Mouse (Mus musculus): ENCODE measurements at regions not wholly inside any gene's neighbourhood (a gene's known extent, or its start where the extent isn't known, plus 50 kb on each side); places are given as distances from the start of the nearest gene placed in this dataset.

DNA sequence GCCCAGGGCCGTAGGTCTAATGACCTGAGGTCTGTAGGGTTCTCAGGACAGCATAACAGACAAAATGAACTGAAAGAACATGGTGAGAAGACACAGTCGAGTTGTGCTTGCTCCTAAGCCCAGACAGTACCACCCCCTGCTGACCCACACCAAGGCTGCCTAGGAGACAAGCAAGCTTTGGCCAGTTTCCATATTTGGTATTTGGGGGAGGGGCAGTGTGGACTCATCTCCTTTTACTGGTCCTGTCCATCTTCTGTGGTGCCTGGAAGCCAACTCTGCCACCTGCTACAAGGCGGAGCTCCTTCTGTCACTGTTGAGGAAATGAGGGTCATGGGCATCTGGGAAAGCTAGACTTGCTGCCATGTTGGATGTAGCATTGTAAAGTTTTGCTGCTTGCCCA is 68.9 kb downstream of the Tex29 start:
- no peak for DNase-seq

DNA sequence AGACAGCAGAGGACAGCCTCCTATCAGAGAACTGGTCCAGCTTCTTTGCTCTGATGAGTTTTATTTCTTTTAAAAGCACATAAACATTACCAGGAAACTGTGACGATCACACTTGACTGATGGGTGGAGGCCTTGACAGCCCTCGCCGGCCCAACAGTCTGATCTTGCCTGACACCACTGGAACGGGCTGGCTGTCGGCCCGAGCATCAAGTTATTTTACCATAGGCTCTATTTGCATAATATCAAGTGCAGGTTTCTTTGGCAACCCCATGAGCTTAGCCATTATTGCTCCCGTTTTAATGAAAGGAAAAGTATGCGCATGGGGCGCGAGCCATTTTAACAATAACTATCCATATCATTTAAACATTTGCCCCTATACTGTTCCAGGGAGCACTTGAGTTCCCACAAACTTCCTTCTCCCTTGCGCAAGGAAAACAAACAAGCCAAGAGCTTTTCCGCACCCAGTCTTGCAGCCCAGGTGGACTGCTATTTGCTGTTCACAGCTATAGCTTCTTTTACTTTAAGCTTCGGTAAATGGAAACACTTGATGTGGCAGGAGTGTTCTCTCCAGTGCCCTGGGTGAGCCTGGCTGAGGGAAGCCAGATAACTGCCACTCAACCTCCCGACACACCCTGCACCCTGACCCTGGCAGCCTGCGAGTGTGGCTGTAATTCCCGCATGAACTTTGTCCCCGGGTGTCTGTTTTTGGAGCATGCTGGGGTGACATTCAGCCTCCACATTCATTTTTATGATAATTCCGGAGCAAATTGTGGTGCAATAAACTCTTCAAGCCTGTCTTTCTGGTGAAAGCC is 71.6 kb downstream of the Tex29 start:
- DNase-seq = no peak

DNA sequence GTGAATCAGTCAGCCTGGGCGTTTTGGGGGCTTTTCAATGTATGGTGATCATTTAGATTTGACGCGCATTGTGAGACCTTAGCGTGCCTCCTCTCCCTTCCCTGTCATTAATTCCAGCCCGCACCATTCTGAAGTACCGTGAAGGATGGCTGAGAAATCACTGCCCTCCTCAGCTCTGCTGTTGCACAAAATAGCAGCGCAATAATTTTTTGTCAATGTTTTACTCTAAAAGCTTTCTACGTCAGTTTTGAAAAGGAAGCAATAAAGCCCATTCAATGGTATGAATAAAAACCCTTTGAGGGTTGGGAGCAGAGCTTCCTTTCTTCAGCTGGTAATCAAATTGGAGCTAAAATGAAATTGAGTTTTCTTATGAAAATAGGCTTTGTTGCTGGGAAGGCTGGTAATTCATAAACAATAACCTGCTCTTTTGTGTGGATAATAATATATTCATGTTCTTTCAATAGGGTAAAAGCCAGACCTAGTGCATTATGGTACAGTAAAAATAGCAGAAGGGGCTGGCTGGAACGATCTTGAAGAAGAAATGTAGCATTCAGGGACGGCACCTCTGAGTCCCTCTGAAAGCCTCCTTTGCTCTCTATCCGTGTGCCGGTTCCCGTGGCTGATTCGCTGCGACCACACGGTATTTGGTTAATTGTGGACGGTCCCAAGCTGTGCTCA is 72.3 kb downstream of the Tex29 start:
- DNase-seq = no peak

- no peak for DNase-seq
Measured at GRCm38 (mm10) chr8:11913129-11913900, 73.0 kb downstream of the Tex29 start.

DNA sequence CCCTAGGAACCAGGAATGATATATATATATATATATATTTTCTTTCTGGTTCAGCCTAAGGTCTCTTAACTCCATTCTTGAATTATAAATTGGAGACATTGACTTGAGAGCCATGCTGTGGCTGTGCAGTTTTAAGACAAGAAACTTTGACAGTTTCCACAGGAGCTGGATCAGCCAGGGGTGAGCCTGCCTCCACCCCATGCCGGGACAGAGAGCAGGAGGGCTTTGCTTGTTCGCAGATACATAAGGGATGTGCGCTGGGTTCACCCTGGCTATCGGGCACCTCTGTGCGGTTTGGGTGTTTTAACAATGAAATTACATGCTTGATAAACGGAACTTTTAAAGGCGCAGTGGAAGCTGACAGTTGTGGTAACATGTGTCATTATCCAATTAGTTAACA is 73.9 kb downstream of the Tex29 start:
- no peak for DNase-seq

DNA sequence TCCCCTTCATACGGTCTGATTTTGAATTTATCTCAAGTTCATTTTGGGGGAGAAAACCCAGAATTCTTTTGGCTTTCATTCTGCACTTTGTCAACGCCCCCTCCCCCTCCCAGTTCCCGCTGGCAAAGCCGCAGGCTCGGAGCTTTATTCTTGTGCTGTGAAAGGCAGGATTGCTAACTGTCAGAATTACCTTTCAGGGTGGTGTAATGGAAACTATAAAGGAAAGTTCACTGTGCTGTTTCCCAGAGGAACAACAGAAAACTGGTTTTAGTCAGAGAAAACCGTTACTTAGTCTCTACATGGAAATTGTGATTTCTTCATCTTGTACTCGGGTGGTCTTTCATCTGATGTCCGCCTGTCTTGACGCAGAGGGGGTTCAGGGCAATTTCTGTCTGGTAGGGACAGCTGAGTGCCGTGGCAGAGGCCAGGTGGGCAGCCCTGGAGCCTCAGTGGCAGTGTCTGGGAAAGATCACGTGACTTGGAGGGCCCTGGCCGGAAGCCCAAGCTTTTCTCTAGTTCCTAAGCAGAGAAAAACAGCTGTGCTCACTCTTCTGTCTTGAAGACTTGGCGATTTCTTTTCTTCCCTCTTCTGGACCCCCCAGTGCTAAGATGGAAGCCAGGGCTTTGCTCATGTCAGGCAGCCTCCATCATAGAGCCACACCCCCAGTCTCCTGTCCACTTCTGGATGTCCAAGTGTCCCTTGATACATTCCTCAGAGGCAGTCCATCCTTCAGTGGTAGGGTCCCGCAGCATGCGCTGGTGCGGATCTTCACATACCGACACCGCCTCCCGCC is 74.6 kb downstream of the Tex29 start:
- no peak for DNase-seq

DNA sequence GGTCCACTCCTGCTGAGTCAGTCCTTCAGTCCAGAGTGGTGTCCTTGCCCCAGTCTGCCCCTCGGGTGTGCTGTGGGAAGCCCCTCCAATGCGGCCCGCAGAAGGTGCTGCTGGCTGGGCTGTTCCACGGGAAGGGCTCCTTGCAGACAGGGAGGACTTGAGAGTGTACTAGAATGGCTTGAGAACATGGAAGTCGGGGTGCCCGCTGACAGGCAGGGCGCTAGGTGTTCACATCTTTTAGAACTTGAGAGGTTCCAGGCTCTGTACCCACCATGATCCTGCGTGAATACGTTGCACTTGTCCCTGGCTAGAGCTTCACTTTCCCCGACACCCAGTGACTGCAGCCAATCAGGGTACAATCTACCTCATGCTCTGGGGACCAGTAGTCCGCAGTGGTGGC is 75.4 kb downstream of the Tex29 start:
- DNase-seq = no peak

DNA sequence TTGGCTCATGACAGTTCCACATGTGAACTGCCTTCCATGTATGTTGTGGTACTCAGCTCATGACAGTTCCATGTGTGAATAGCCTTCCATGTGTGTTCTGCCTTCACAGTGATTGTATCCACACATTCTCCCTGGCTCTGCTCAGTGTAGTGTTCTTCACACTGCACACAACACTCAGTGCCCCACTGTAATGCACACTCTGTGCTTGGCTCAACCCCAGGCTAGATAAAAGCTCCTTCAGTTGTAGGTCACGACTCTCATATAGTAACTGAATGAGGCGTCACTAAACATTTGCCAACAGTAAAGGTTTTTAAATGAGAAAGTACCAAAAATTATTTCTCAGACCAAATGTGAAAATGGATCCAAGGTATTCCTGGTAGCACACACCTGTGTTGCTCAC is 79.6 kb downstream of the Tex29 start:
- DNase-seq = no peak

DNA sequence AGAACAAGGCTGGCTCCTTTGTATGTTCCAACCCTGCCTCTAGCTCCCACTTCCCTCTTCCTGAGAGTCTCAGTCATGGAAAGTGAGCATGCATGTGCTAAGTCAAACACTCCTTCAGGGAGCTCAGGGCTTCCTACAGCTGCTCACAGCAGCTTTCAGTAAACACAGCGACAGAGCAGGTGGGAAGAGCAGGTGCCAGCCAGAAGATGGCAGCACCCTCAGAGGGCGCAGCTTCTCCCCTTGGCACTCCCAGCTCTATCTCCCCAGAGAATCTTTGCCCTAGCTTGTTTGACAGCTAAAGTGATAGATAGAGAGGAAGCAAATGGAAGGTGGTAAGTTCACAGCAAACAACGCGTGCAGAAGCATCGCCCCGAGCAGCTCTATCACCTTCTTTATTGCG is 82.8 kb downstream of the Tex29 start:
- no peak for DNase-seq

- DNase-seq = peak; percentile 78
Measured at GRCm38 (mm10) chr8:11924165-11924564, 83.9 kb downstream of the Tex29 start.

DNA sequence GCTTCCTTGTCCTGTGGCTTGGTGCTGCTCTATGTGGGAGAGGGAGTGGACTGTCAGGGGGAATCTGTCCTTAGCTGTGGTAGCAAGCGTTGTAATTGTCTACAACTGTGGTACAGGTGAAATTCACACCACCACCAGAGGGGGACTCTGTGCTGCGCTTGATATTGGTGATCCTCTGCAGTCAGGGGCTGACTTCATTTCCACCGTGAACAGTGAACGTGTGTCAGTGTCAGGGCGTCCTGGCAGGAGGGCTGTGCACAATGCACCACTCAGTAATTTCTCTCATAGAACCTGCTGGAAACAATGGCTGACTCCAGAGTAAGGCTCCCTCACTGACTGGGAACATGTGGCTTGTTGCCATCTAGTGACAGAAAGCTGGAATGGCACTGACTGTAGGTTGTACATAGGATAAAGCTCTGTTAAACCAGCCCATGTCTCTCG is 102.6 kb downstream of the Tex29 start:
- DNase-seq = peak; percentile 18

DNA sequence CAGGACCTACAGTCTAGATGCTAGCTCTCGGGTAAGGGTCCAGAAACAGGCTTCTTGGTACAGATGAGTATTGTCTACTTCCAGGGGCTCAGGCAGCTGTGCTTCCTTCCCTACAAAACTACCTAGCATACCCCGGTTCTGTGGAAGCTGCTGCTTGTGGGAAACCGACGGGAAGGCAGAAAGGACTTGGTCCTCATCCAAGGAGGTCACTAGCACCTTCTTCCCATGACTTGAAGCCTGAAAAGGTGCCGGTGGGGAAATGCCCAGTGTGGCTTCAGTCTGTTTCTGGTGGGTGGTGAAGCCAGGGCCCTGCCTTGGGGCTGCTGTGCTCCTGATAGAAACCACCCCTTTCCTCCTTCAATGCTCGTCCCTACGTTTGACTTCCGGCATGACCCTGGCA is 107.5 kb downstream of the Tex29 start:
- no peak for DNase-seq

DNA sequence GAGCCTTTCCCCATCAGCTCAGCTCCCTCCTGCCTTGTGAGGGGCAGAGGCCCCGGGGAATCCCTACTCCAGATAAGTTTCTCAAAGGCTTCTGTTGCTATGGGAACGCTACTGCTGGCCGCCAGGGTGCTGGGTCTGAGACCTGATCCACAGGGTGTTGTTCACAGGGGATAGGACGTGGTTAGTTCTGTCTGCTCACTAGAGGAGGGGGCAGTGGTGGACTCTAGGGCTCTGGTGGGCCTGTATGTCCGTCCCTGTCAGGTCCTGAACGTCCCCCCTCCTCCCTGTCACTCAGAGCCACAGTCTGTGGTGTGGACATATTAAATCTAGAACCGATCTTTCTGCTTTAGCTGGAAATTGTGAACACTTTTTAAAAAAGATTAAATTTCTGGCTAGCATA is 116.0 kb downstream of the Tex29 start:
- no peak for DNase-seq

GRCm38 (mm10) chr8:11957046-11957783 is 116.9 kb downstream of the Tex29 start:
- no peak for DNase-seq

GRCm38 (mm10) chr8:11958176-11958575 is 117.9 kb downstream of the Tex29 start:
- no peak for DNase-seq

- no peak for DNase-seq
Measured at GRCm38 (mm10) chr8:11959466-11959865, 119.2 kb downstream of the Tex29 start.

DNA sequence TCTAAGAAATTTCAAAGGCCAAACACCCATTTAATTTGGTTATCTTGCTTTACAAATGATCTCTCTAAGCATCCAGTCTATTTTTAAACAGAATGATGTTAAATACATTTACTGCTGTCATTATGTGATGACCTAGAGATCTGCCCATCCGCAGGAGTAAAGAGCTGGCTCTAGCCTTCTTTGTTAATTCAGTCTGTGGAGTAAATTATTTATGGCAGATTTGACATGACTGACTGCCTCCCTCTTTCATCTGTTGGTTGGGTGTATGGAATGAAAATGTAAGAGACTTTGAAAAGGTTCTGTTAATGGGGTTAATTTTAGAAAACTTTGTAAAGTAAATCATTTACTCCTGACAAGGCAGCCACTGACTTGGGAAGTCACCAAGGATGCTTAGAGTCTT is 123.3 kb downstream of the Tex29 start:
- no peak for DNase-seq

- no peak for DNase-seq
Measured at GRCm38 (mm10) chr8:11967670-11968069, 127.4 kb downstream of the Tex29 start.

GRCm38 (mm10) chr8:11970515-11970914 is 130.2 kb downstream of the Tex29 start:
- no peak for DNase-seq

DNA sequence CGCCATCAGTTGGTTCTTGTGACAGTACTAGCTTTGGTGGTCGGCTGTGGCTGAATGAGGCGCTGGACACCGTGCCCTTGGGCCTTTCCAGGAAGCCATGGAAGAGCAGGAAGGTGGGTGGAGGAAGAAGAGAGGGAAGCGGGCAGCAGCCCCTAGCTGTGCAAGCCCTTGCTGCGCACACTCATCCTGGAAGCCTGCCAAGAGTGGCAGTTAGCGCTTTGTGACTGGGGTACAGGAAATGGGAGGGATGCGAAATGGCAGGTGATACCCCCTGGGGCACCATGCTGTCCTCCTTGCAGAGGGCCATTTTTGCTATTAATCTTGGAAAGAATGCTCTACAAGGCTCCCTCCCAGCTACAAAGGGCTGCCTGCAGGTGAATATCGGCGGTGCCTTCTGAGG is 133.2 kb downstream of the Tex29 start:
- DNase-seq = no peak

GRCm38 (mm10) chr8:11977121-11977520 is 136.8 kb downstream of the Tex29 start:
- no peak for DNase-seq

GRCm38 (mm10) chr8:11979056-11979455 is 138.8 kb downstream of the Tex29 start:
- DNase-seq = no peak
